In the genomic region with DNA sequence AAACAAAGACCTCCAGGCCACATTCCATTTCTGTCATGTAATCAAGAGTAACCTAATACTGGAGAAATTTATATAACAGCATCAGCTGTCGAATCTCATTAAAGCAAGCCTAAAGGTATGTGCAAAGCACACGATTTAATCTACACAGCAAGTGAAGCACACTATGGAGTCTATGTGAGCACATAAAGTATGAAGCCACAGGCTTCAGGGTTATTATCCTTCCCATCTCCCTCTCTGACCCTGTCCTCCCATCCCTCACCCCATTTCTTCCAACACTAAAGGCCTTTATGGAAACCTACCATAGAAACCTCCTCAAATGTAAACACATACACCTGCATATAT, we compare ENCODE assay signal across 11 mouse cellular contexts. TPM values are rescaled to one million over a fixed set of nuclear protein-coding genes. Genes with fewer than 3 reads are reported as not detected.
A peak's percentile ranks its signal among the peaks of the same experiment; 100 is the strongest.
DNase-seq lines count a peak whose midpoint lies in the region; ATAC-seq and TF ChIP-seq lines count a peak whose summit lies in the region.
"Had no signal": no experiment of that assay in that cellular context is flagged by ENCODE, and none has a peak within 500 bp of the region (broad histone marks: within the 10 kb centered on the region; RNA-seq: fewer than 3 reads in every experiment).

No protein-coding gene starts in this region.

- no peaks in the 10 kb centered on the region for H3K79me3 ChIP-seq in C2C12 (ENCODE audit: low read depth)

- H3K79me2 ChIP-seq in C2C12 (ENCODE audit: control insufficient read depth, insufficient read depth) = no peaks in the 10 kb centered on the region

- H3K27ac ChIP-seq in heart, embryonic 13.5 days (replicated peaks) = peak overlapping the region; percentile 87
- H3K27ac ChIP-seq in forebrain, embryonic 13.5 days = peak overlapping the region; percentile 86
- H3K27ac ChIP-seq: macrophage had no signal

- H3K4me3 ChIP-seq in heart, embryonic 13.5 days = no peak overlapping the region
- no peak overlapping the region for H3K4me3 ChIP-seq in C2C12 (ENCODE audit: insufficient read depth, poor library complexity, severe bottlenecking)
- H3K4me3 ChIP-seq in forebrain, embryonic 13.5 days = no peak overlapping the region

- DNase-seq in heart, postnatal 36 days = no peak
- DNase-seq in mesoderm, embryonic 11.5 days (ENCODE audit: low read depth, low spot score) = peak; percentile 28
- no peak for DNase-seq in Muller cell, postnatal 12 days (ENCODE audit: inconsistent ontology term)
- no peak for DNase-seq in adrenal gland, postnatal 4 days (ENCODE audit: low spot score in 2 of 2)
- no peak for DNase-seq in adrenal gland, adult (ENCODE audit: inconsistent age in 2 of 2, low spot score in 1 of 2)

- no peak for ATAC-seq in heart, embryonic 13.5 days (ENCODE audit: extremely low read depth, insufficient number of reproducible peaks, low FRiP score, low TSS enrichment)
- ATAC-seq in forebrain, embryonic 13.5 days = no peak
- ATAC-seq: activated CD4-positive, CD25-positive, alpha-beta regulatory T cell, adult 4 months; CD4-positive, CD25-positive, alpha-beta regulatory T cell, adult 4 months had no signal

- H3K4me1 ChIP-seq in heart, embryonic 13.5 days = peaks cover 35% of the 10 kb centered on the region
- H3K4me1 ChIP-seq in forebrain, embryonic 13.5 days = peaks cover 45% of the 10 kb centered on the region

- no peaks in the 10 kb centered on the region for H3K9me3 ChIP-seq in heart, embryonic 13.5 days
- no peaks in the 10 kb centered on the region for H3K9me3 ChIP-seq in forebrain, embryonic 13.5 days (replicated peaks)

- H3K27me3 ChIP-seq in heart, embryonic 13.5 days (replicated peaks) = no peaks in the 10 kb centered on the region
- no peaks in the 10 kb centered on the region for H3K27me3 ChIP-seq in C2C12 (ENCODE audit: control insufficient read depth, insufficient read depth, insufficient read length)
- no peaks in the 10 kb centered on the region for H3K27me3 ChIP-seq in forebrain, embryonic 13.5 days

- peak overlapping the region; percentile 45 for H3K9ac ChIP-seq in heart, embryonic 13.5 days
- H3K9ac ChIP-seq in forebrain, embryonic 13.5 days = peak overlapping the region; percentile 54

- H3ac ChIP-seq in C2C12 (ENCODE audit: control insufficient read depth, insufficient read length, low read depth) = no peak overlapping the region

- TF ChIP-seq CTCF in C2C12 (IDR thresholded peaks at IDR 0.05; ENCODE audit: control insufficient read depth, insufficient read depth, insufficient read length) = no peak

- H3K4me2 ChIP-seq in heart, embryonic 13.5 days = peak overlapping the region; percentile 43
- peak overlapping the region; percentile 27 for H3K4me2 ChIP-seq in forebrain, embryonic 13.5 days

- intact Hi-C loops in heart, postnatal 36 days (cut with DNase I) = loop anchor here (2.0 to 5.0 kb wide), 2 partner anchors 35 to 71 kb away; no protein-coding TSS in a partner anchor

- H3K36me3 ChIP-seq in heart, embryonic 13.5 days = peaks cover 20% of the 10 kb centered on the region
- peaks cover under 1% of the 10 kb centered on the region for H3K36me3 ChIP-seq in C2C12 (ENCODE audit: control insufficient read depth, insufficient read depth)
- H3K36me3 ChIP-seq in forebrain, embryonic 13.5 days (ENCODE audit: poor library complexity, severe bottlenecking) = peaks cover 9% of the 10 kb centered on the region; the same call in 1 of the 2 replicates

- 26% methylated on average over 2 of the region's 2 CpGs for WGBS in heart, embryonic 13.5 days
- WGBS in forebrain, embryonic 13.5 days = 9% methylated on average over 2 of the region's 2 CpGs

TF ChIP-seq in C2C12, 6 proteins besides CTCF, POLR2A, EP300 and RAD21:
- TF ChIP-seq MAX (IDR thresholded peaks at IDR 0.05) (peak; percentile 8), MYOD1 (IDR thresholded peaks at IDR 0.05; ENCODE audit: control insufficient read depth, insufficient read length, low read depth) (peak; percentile 62), FOSL1 (IDR thresholded peaks at IDR 0.05; ENCODE audit: insufficient read depth, low read length, poor library complexity, severe bottlenecking) (no peak), USF1 (IDR thresholded peaks at IDR 0.05; ENCODE audit: low read depth) (no peak)

RNA-seq across cellular contexts. Expression of gene Fam126a, which starts 37.0 kb away (rescaled TPM):
- 32.6 and 33.9 TPM in 2 replicates for polyA plus RNA-seq in heart, embryonic 13.5 days (2015; fragmentation: Nextera tagmentation; extraction: Ambion mirVana)
- 10 to 100 TPM; 31.7 to 58.7 TPM for total RNA-seq in heart, postnatal 36 days (2021)
- 10.1 TPM for polyA plus RNA-seq in C2C12 (2012; fragmentation: generic; extraction: Trizol)
- polyA plus RNA-seq in forebrain, embryonic 13.5 days (2015; fragmentation: Nextera tagmentation; extraction: Ambion mirVana) = 40.9 and 44.3 TPM in 2 replicates
- 10 to 100 TPM; 60.9 to 63.7 TPM for total RNA-seq in adrenal gland, postnatal 4 days (2021)
